Mouse (Mus musculus) left cerebral cortex, postnatal 10 days (tissue): ENCODE data around the gene Caskin1. TPM values are rescaled to one million over a fixed set of nuclear protein-coding genes. Genes with fewer than 3 reads are reported as not detected.

ENCODE experiments used
- DNase-seq, 2 experiments: peaks; one replicate each; pipeline ENCODE4 v3.0.0; 2021 to 2022; ENCODE audit warnings: low spot score in 2 of 2, mixed read lengths in 1 of 2; ENCODE audit errors: extremely low spot score in 1 of 2
- intact Hi-C: fragments of 180-260 bp; cut with DNase I; formaldehyde crosslinking; loops from one replicate; pipeline ENCODE4 v1.15.1; 2025
- total RNA-seq, 2 experiments: library from RNA; stranded (reverse); gene quantifications; 2 replicates each; pipeline ENCODE4 v1.2.3; 2021

The Caskin1 gene
- total RNA-seq, 2 experiments from 2014 or later, result 161 to 162 TPM

DNA sequence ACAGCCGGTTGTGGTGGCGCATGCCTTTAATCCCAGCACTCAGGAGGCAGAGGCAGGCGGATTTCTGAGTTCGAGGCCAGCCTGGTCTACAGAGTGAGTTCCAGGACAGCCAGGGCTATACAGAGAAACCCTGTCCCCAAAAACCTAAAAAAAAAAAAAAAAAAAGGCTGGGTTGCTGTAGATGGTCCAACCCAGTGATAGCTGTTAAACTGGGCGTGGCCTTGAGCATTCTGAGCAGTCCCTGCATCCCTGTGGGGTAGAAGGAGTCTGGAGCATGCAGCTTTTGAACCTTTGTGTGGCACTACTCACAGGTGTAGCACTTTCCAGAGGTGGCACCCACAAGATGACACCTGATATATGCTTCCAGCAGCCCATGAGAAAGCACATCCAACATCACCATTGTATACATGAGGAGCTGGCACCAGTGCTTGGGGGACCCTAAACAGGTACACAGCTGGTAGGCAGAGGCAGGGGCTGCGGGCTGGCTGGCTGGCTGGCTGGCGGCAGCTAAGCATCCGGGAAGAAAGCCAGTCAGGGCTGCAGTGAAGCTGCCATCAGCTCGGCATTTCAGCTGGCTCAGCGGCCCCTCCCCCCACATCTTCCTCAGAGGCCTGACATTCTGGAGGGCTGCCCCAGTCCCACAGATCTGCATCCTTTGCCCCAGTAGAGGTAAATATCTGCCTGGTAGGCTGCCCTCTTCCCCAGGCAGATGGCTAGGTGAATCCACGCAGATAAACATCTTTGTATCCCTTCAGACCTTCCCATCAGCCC, 3.1 kb upstream of the Caskin1 start:
- peak; percentile 70 to 80 for DNase-seq
- intact Hi-C loops, result no loop called here

DNA sequence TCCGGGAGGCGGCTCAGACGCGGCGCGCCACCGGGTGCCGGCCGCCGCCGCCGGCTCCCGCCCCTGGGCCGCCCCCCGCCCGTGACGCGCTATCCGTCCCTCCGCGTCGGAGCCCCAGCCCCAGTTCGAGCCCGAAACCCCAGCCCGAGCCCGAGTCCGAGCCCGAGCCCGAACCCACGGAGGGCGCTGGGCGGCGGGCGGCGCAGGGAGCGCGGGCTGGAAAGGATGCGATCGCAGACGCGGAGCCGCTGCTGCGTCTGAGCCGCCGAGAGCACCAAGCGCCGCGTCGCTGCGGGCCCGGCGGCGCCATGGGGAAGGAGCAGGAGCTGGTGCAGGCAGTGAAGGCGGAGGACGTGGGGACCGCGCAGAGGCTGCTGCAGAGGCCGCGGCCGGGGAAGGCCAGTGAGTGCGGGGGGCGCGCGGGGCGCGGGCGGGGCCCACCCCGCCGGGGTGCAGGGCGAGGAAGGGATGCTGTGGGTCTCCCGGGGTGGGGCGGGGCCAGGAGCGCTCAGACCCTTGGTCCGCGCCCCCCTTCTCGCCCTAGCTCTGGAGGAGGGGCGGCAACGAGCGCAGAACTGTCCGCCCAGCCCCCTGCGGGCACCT, 362 bp downstream of the Caskin1 start:
- DNase-seq, result peak in 1 of 2 experiments; percentile 77
- intact Hi-C loops, result no loop called here

DNA sequence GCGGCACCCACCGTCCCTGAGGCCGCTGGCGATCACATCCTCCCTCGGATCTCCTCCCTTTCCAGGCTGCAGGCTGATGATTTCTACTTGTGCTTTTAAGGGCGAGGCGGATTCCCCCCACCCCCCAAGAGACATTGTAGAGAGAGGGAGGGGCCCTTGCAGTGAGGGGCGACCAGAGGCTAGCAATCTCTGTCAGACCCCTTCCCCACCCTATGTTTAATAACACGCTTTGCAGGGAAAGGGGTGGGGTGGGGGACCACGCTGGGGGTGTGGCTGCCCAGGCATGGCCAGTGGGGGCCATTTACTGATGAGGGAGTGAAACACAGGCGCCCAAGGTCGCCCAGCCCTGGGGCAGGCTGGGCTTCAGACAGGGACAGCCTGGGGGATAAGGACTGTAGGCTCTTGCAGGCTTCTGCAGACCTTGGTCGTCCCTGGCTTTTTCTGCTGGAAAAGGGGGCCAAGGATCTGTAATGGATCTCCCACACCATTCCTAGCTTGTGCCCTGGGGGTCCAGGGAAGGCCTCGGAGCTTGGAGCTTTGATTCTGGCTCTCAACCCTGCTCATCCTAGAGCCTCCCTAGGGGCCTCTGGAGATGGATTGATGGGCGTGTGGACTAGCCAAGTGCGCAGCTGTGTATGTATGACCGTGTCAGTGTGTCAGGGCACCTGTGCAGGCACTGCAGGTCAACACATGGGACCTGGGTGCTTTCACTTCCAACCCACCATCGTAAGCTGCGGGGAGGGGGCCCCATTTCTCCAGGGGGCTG, 1.0 kb downstream of the Caskin1 start:
- no peak for DNase-seq
- intact Hi-C loops, result no loop called here

DNA sequence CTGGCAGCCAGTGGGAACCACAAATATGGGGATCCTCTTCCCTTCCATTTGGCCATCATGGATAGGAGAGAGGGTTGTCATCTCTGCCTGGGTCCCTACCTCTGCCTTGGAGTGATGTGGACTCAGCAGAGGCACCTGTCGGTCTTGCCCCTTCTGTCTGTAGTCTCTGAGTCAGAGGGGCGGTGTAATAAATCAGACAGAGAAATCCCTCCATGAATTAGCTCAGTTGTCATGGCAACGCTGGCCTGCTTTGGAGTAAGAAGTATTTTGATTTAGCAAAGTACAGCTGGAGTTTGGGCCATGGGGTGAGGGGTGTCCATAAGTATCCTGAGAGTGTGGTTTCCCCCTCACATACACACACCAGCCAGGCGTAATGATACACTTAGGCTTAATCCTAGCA, 2.0 kb downstream of the Caskin1 start:
- DNase-seq, result peak in 1 of 2 experiments; percentile 54
- intact Hi-C loops, result no loop called here

DNA sequence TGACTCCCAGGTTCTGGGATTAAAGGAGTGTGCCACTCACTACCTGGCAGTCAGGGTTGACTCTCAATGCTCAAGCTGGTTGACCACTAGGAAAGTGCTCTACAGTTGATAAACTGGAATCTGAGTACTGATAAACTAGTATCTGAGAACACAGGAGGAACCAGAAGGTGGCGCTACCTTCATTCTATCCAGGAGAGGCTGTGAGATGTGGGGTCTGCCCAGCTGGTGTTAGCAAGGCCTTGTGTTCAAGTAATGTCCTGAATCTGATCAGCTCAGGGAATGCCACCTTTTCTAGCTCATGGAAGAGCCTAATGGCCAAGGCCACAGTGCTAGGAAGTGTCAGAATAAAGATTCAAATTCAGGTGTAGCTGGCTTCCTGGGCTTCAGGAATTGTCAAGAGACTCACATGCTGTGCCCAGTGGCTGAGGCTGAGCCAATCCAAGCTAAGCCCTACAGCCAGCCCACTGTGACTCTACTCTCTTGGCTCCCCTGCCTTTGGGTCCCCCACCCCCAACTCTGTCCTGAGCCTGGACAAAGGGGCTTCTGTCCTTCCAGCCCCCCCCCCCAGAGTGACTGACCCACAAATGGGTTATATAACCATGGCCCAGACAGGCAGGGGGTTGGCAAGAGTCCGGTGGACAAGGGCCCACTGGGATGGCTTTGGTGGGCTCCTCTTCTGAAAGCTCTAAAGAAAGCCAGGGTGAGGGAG, 6.4 kb downstream of the Caskin1 start:
- DNase-seq, result peak in 1 of 2 experiments; percentile 71
- intact Hi-C loops, result no loop called here

DNA sequence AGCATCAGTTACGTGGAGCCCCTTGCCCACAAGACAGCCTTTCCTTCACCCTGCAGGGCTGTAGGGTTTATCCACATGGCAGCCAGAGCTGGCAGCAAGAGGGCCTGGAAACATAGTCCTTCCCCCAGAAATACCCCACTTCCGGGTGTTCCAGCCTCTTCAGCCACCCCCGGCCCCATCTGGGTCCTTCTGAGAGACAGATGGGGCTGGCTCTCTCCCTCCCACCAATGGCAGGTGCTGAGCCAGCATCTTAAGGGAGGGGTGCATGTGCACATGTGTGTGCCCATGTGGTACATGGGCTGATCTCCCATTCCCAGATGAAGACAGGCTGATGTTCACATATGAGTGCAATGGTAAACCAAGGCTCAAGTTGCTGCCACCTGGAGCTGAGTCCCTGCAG, 7.0 kb downstream of the Caskin1 start:
- DNase-seq, result peak in 1 of 2 experiments; percentile 64
- intact Hi-C loops, result no loop called here

DNA sequence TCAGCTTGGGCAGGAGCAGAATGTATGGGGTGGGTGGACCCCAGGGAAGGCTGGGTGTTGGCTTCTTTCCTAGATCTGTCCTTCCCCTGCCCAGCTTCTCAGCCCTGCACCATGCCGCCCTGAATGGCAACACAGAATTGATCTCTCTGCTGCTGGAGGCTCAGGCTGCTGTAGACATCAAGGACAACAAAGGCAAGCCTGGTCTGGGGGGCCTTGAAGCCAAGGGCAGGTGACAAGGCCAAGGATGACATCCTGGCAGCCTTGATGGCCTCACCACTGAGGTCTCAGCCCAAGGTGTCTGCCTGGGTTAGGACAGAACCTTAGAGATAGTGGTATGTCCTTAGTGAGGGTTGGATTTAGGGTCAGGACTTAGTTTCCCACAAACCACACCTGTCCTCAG, 7.6 kb downstream of the Caskin1 start:
- intact Hi-C loops, result no loop called here
- no peak for DNase-seq

DNA sequence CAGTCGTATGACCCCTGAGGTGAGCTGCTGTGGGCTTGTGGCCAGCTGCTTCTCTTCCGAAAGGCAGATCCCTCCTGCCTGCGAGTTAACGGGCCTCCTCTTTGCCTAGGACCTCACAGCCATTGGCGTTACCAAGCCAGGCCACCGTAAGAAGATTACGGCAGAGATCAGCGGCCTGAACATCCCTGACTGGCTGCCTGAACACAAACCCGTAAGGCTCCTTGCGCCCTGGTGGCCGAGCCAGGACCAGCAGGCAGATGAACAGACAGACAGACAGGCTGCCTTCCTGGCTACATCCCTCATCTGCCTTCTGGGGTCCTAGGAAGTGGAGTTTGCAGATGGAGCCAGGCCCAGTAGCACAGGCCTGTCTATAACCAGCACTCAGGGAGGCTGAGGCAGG, 13.8 kb downstream of the Caskin1 start:
- intact Hi-C loops, result no loop called here
- peak in 1 of 2 experiments; percentile 45 for DNase-seq

DNA sequence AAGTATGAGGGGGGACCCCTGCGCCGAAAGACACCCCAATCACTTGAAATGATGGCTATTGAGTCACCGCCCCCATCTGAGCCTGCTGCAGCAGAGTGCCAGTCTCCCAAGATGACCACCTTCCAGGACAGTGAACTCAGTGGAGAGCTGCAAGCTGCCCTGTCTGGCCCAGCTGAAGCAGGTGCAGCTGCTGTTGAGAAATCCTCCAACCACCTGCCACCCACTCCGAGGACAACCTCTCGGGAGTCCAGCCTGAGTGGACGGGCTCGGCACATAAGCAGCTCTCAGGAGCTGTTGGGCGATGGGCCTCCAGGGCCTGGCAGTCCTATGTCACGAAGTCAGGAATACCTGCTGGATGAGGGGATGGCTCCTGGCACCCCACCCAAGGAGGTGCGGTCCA, 15.7 kb downstream of the Caskin1 start:
- intact Hi-C loops, result no loop called here

DNA sequence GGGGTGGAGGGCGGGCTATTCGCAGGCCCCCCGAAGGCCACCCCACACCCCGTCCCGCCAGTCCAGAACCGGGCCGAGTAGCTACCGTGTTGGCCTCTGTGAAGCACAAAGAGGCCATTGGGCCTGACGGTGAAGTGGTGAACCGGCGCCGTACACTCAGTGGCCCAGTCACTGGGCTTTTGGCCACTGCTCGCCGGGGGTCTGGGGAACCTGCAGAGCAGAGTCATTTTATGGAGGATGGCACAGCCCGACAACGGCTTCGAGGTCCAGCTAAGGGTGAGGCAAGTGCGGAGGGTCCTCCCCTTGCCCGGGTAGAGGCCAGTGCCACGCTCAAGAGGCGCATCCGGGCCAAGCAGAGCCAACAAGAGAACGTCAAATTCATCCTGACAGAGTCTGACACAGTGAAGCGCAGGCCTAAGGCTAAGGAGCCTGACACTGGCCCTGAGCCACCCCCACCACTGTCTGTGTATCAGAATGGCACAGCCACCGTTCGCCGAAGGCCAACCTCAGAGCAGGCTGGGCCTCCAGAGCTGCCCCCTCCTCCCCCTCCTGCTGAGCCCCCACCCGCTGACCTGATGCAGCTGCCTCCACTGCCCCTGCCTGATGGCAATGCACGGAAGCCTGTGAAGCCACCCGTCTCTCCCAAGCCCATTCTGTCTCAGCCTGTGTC, 17.0 kb downstream of the Caskin1 start:
- peak in 1 of 2 experiments; percentile 37 for DNase-seq
- intact Hi-C loops, result no loop called here

More for the DNA sequence above, 15.7 kb downstream of the Caskin1 start:
- DNase-seq, result no peak

DNA sequence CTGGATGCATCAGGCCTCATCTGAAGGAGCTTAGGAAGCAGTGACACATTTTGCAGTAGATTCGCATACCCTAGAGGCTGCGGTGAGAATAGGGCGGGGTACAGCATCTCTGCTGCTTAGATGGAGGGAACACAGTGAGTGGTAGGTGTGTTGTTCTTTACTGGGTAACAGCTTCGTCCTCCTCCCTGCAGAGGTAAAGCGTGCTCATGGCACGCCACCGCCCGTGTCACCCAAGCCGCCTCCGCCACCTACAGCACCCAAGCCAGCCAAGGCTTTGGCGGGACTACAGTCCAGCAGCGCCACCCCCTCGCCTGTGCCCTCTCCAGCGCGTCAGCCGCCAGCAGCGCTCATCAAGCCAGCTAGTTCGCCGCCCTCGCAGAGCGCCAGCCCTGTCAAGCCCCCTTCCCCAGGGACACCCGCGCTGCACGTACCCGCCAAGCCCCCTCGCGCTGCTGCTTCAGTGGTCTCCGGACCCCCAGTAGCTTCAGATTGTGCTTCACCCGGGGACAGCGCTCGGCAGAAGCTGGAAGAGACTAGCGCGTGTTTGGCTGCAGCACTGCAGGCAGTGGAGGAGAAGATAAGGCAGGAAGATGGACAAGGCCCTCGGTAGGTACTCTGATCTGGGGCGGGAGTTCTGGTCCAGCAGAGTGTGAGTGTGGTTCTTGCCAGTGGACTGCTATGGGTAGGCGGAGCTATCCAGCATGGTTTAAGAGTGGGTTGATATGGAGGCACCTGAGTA, 18.1 kb downstream of the Caskin1 start:
- peak in 1 of 2 experiments; percentile 63 for DNase-seq

DNA sequence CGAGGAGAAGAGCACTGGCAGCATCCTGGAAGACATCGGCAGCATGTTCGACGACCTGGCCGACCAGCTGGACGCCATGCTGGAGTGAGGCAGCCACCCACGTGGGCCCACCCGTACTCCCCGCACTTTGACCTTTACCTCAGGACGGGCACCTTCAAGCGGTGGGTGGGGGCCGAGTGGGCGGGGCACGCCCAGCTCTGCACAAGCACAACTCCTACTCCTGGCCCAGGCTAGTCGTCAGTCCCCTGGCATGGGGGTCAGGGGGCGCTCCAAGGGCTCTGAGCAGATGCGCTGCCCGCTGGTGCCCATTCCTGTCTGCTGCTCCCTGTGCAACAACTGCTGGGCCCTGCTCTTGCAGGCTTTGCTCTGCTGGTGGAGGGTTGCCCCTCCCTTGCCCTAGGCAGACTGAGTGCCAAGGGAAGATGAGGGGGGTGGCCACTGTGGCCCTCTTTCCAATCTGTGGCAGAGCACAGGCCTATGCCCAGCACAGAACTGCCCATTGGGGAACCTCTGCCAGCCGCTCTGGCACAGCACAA, 18.8 kb downstream of the Caskin1 start:
- intact Hi-C loops, result no loop called here
- peak in 1 of 2 experiments; percentile 47 for DNase-seq

More for the DNA sequence above, 18.1 kb downstream of the Caskin1 start:
- intact Hi-C loops, result no loop called here

DNA sequence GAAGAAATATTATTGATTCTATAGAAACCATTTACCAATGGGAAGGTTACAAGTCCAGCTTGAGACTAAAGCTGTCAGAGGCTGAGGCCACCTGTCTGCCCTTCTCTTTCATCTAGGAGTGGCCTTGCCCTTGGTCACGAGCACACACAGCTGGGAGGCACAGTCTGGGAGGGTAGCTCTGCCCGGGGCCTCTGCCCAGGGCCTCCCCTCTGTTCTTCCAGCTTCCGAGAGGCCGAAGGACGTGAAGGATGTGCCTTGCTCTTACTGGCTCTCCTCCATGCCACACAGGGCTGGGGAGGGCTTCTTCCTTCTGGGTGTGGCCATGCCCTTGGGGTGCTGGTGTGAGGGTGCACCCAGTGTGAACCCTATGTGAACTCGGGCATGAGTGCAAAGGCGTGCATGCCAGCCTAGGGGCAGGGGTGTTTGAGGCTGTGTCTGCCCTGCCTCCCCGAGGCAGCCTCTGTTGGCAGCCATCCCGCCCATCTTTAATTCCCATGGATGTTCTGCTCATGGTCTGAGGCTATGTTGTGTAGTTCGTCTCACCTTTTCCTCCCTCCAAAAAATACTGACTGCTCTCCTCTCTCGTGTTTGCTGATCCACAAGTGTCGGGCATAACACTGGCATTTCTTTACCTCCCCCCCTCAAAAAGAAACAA, 19.5 kb downstream of the Caskin1 start:
- DNase-seq, result no peak
- intact Hi-C loops, result no loop called here

DNA sequence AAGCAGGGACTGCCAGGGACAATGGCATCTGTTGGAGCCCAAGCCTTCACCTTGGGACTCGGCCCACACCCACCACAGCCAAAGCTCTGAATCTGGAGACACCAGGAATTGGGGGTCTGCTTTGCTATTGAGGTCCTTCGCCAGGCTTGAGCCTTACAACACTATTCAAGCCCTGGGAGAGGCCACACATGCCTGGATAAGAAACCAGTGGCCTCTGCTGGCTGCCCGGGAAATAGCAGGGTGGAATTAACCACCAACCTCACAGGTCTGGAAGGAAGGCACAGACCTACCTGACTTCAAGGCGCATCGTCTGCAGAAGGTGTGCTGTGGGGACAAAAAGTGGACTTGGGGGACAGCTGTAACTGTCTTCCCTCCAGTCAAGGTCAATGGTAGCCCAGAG, 25.2 kb downstream of the Caskin1 start:
- DNase-seq, result peak in 1 of 2 experiments; percentile 69
- intact Hi-C loops, result no loop called here

DNA sequence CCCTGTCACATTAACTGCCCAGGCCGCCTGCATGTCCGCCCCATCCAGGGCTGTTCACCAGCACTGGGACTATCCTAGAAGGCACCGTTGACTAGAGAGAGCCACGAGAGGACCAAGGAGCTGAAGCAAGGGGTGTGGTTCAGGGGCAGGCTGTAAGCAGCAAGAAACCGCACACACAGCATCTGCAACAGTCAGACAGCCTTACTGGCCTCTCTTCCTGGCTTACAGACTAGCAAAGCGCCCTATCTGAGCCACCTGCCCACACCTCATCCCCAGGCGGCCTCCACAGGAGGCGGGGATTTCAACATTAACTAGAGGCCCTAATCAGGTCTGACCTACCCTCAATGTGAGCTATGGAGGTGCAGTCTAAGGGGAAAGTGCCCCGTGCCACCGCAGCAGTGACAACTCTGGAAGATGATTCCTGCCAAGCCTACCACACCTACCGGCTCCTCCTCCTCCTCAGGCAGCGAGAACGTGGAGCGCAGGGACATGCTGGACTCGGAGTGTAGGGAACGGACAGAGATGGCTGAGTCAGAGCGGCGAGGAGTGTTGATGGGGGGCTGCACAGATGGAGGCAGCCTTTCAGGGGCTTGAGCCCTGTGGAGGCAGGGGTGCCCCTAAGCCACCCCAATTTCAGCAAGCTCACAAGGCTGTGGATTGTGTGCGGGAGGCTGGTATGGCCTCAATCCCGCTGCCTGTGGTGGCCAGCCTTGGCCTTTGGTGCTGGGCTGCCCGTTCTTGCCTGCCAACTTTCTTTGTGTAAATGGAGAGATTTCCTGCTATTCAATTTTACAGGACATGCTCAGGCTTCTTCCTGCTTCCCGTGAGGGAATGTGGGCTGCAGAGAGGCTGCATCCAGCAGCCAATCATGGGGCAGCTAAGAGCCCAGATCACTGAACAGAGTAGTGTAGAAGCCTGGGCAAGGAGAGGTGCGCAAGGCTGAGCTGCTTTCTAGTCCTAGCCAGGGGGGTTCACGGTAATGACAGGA, 26.2 kb downstream of the Caskin1 start:
- intact Hi-C loops, result no loop called here
- DNase-seq, result peak in 1 of 2 experiments; percentile 43

DNA sequence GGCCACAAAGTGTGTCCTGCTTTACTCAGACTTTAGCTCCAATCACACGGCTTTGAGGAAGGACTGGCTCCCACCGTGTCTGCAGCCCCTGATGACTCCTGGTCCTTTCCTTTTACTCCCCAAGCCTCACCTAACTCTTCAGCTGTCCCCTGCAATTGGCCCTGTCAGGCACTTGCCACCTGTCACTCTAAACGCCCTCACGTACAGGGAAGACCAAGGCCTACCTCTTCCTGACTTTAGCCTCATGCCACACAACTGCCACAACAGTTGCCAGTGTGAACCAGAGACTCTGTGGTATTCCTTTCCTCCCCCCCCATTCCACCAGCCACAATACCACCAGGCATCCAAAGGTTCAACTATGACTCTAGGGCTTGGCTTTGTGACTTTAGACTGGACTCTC, 32.0 kb downstream of the Caskin1 start:
- intact Hi-C loops, result no loop called here
- no peak for DNase-seq
